Mouse (Mus musculus) liver, embryonic 13.5 days (tissue): Measurements from ENCODE around the gene Rps27l. TPM values are rescaled to one million over a fixed set of nuclear protein-coding genes. Genes with fewer than 3 reads are reported as not detected.

Source experiments
- ATAC-seq: fragments of 200-750 bp; cut with Nextera tagmentation; 2 replicates; pipeline ENCODE4 v1.8.0; 2017; ENCODE audit warnings: low read depth, mild to moderate bottlenecking, moderate number of reproducible peaks, moderate library complexity
- DNase-seq: peaks from one replicate; pipeline ENCODE4 v3.0.0; 2022
- H3K27ac ChIP-seq: fragments of 300-500 bp; sonication (generic); 2 replicates; pipeline ENCODE4 v1.5.1; 2015; ENCODE audit warnings: moderate library complexity, mild to moderate bottlenecking, inconsistent platforms
- H3K27me3 ChIP-seq: fragments of 300-500 bp; sonication (generic); 2 replicates; pipeline ENCODE4 v1.6.1; 2015; ENCODE audit warnings: mild to moderate bottlenecking, inconsistent platforms
- H3K36me3 ChIP-seq: fragments of 300-500 bp; sonication (generic); 2 replicates; pipeline ENCODE4 v1.6.1; 2015; ENCODE audit warnings: mild to moderate bottlenecking, inconsistent platforms
- H3K4me1 ChIP-seq: fragments of 300-500 bp; sonication (generic); replicated peaks from 2 replicates; pipeline ENCODE4 v1.6.1; 2015; ENCODE audit warnings: inconsistent platforms
- H3K4me2 ChIP-seq: fragments of 300-500 bp; sonication (generic); 2 replicates; pipeline ENCODE4 v1.6.1; 2015; ENCODE audit warnings: inconsistent platforms, mild to moderate bottlenecking, moderate library complexity
- H3K4me3 ChIP-seq: fragments of 300-500 bp; sonication (generic); replicated peaks from 2 replicates; pipeline ENCODE4 v1.5.1; 2015; ENCODE audit warnings: mild to moderate bottlenecking, inconsistent platforms
- H3K9ac ChIP-seq: fragments of 300-500 bp; sonication (generic); 2 replicates; pipeline ENCODE4 v1.6.1; 2015; ENCODE audit warnings: mild to moderate bottlenecking, inconsistent platforms
- H3K9me3 ChIP-seq: fragments of 300-500 bp; sonication (generic); replicated peaks from 2 replicates; pipeline ENCODE4 v1.6.1; 2016; ENCODE audit warnings: inconsistent platforms
- WGBS: fragments of 180-500 bp; shearing (Covaris S2); methylation state at CpG from one replicate; pipeline ENCODE4 v1.1.7; 2015; ENCODE audit not compliant: insufficient replicate concordance; 5-methylcytosine and 5-hydroxymethylcytosine counted together
- polyA plus RNA-seq: library from polyadenylated mRNA; unstranded; fragments of >200 nt; fragmentation: Nextera tagmentation; extraction: Ambion mirVana; gene quantifications from 2 replicates; pipeline ENCODE4 v1.2.1, GENCODE M21; 2015

Gene Rps27l
- polyA plus RNA-seq, 1 experiment from 2014 or later = 702 TPM

- no peak for DNase-seq
These were observed 25.2 kb upstream of the Rps27l start for GRCm38 (mm10) chr9:66920488-66921279.

GRCm38 (mm10) chr9:66922076-66922475 is 23.8 kb upstream of the Rps27l start:
- no peak for ATAC-seq
- Histone ChIP-seq H3K4me2 (no peak overlapping the region), H3K27me3 (no peaks in the 10 kb centered on the region), H3K9me3 (no peaks in the 10 kb centered on the region), H3K4me3 (no peak overlapping the region), H3K4me1 (peaks cover 33% of the 10 kb centered on the region), H3K36me3 (0 out of 2 replicates have a peak, but pooled peaks cover 6% of the 10 kb centered on the region), H3K27ac (no peak overlapping the region), H3K9ac (no peak overlapping the region)
- DNase-seq = no peak
- 82% methylated on average over 1 of the region's 1 CpGs for WGBS

More at GRCm38 (mm10) chr9:66920488-66921279, 25.2 kb upstream of the Rps27l start:
- peaks cover 47% of the 10 kb centered on the region for H3K4me1 ChIP-seq
- no peaks in the 10 kb centered on the region for H3K27me3 ChIP-seq
- H3K9ac ChIP-seq = 0 out of 2 replicates have a peak overlapping the region, but pooled peaks have one; percentile 27
- H3K4me3 ChIP-seq = peak overlapping the region; percentile 94
- H3K36me3 ChIP-seq = 0 out of 2 replicates have a peak, but pooled peaks cover 7% of the 10 kb centered on the region
- no peak for ATAC-seq
- H3K27ac ChIP-seq = no peak overlapping the region
- WGBS = 11% methylated on average over 6 of the region's 6 CpGs
- no peaks in the 10 kb centered on the region for H3K9me3 ChIP-seq
- peak overlapping the region; percentile 84 for H3K4me2 ChIP-seq

GRCm38 (mm10) chr9:66925853-66926252 is 20.0 kb upstream of the Rps27l start:
- Histone ChIP-seq H3K4me1 (peaks cover 8% of the 10 kb centered on the region), H3K9ac (no peak overlapping the region), H3K9me3 (no peaks in the 10 kb centered on the region), H3K4me3 (no peak overlapping the region), H3K36me3 (no peaks in the 10 kb centered on the region), H3K27ac (no peak overlapping the region), H3K4me2 (no peak overlapping the region), H3K27me3 (no peaks in the 10 kb centered on the region; the same call in 1 of the 2 replicates)
- DNase-seq (no peak), ATAC-seq (no peak)
- 53% methylated on average over 3 of the region's 3 CpGs for WGBS

GRCm38 (mm10) chr9:66927696-66928402 is 18.0 kb upstream of the Rps27l start:
- Histone ChIP-seq H3K9me3 (no peaks in the 10 kb centered on the region), H3K9ac (no peak overlapping the region), H3K4me3 (no peak overlapping the region), H3K4me1 (no peaks in the 10 kb centered on the region), H3K36me3 (no peaks in the 10 kb centered on the region), H3K27me3 (no peaks in the 10 kb centered on the region; the same call in 1 of the 2 replicates), H3K27ac (no peak overlapping the region), H3K4me2 (no peak overlapping the region)
- WGBS = 79% methylated on average over 8 of the region's 8 CpGs
- no peak for ATAC-seq
- no peak for DNase-seq

GRCm38 (mm10) chr9:66930351-66930750 is 15.5 kb upstream of the Rps27l start:
- Histone ChIP-seq H3K9ac (no peak overlapping the region), H3K27ac (no peak overlapping the region), H3K9me3 (no peaks in the 10 kb centered on the region), H3K4me1 (no peaks in the 10 kb centered on the region), H3K4me2 (no peak overlapping the region), H3K36me3 (no peaks in the 10 kb centered on the region), H3K27me3 (no peaks in the 10 kb centered on the region; the same call in 1 of the 2 replicates), H3K4me3 (no peak overlapping the region)
- WGBS = 58% methylated on average over 7 of the region's 7 CpGs
- ATAC-seq = no peak
- DNase-seq = no peak

GRCm38 (mm10) chr9:66933869-66934808 is 11.7 kb upstream of the Rps27l start:
- Histone ChIP-seq H3K27me3 (peaks cover 5% of the 10 kb centered on the region; the same call in 1 of the 2 replicates), H3K27ac (no peak overlapping the region)
- DNase-seq = no peak

GRCm38 (mm10) chr9:66937507-66937906 is 8.4 kb upstream of the Rps27l start:
- no peak overlapping the region for H3K4me3 ChIP-seq
- H3K27me3 ChIP-seq = 0 out of 2 replicates have a peak, but pooled peaks cover 5% of the 10 kb centered on the region
- H3K9me3 ChIP-seq = no peaks in the 10 kb centered on the region
- DNase-seq (no peak), ATAC-seq (no peak)
- H3K9ac ChIP-seq = no peak overlapping the region
- H3K4me1 ChIP-seq = no peaks in the 10 kb centered on the region
- no peak overlapping the region for H3K27ac ChIP-seq
- H3K4me2 ChIP-seq = no peak overlapping the region
- WGBS = 77% methylated on average over 8 of the region's 8 CpGs
- H3K36me3 ChIP-seq = no peaks in the 10 kb centered on the region

More at GRCm38 (mm10) chr9:66933869-66934808, 11.7 kb upstream of the Rps27l start:
- H3K4me1 ChIP-seq = no peaks in the 10 kb centered on the region
- no peaks in the 10 kb centered on the region for H3K36me3 ChIP-seq
- H3K4me3 ChIP-seq = no peak overlapping the region
- H3K4me2 ChIP-seq = no peak overlapping the region
- ATAC-seq = no peak
- H3K9me3 ChIP-seq = no peaks in the 10 kb centered on the region
- no peak overlapping the region for H3K9ac ChIP-seq
- 78% methylated on average over 19 of the region's 19 CpGs for WGBS

GRCm38 (mm10) chr9:66938836-66939235 is 7.0 kb upstream of the Rps27l start:
- H3K4me2 ChIP-seq = no peak overlapping the region
- H3K27ac ChIP-seq = no peak overlapping the region
- H3K4me1 ChIP-seq = no peaks in the 10 kb centered on the region
- WGBS = under 1% methylated on average over 4 of the region's 4 CpGs
- no peak overlapping the region for H3K9ac ChIP-seq
- DNase-seq = peak; percentile 46
- H3K9me3 ChIP-seq = no peaks in the 10 kb centered on the region
- 0 out of 2 replicates have a peak, but pooled peaks cover 5% of the 10 kb centered on the region for H3K27me3 ChIP-seq
- ATAC-seq = peak; percentile 41; the same call in 1 of the 2 replicates
- no peak overlapping the region for H3K4me3 ChIP-seq
- H3K36me3 ChIP-seq = no peaks in the 10 kb centered on the region

GRCm38 (mm10) chr9:66945161-66945560 is 725 bp upstream of the Rps27l start:
- Histone ChIP-seq H3K9me3 (no peaks in the 10 kb centered on the region), H3K27ac (peak overlapping the region; percentile 88), H3K4me3 (peak overlapping the region; percentile 96), H3K4me1 (peaks cover 25% of the 10 kb centered on the region), H3K4me2 (peak overlapping the region; percentile 83), H3K36me3 (peaks cover 11% of the 10 kb centered on the region), H3K27me3 (no peaks in the 10 kb centered on the region), H3K9ac (peak overlapping the region; percentile 95)
- no peak for DNase-seq
- ATAC-seq = no peak
- 19% methylated on average over 4 of the region's 4 CpGs for WGBS

- DNase-seq (no peak), ATAC-seq (no peak)
- H3K36me3 ChIP-seq = peaks cover 11% of the 10 kb centered on the region
- no peaks in the 10 kb centered on the region for H3K27me3 ChIP-seq
- 86% methylated on average over 2 of the region's 2 CpGs for WGBS
- no peak overlapping the region for H3K4me2 ChIP-seq
- H3K27ac ChIP-seq = no peak overlapping the region
- peaks cover 25% of the 10 kb centered on the region for H3K4me1 ChIP-seq
- no peak overlapping the region for H3K4me3 ChIP-seq
- no peaks in the 10 kb centered on the region for H3K9me3 ChIP-seq
- H3K9ac ChIP-seq = no peak overlapping the region
These were observed 2.6 kb downstream of the Rps27l start for GRCm38 (mm10) chr9:66948536-66948935.
